Comparison of ENCODE assay signal across 8 mouse cellular contexts in the genomic region with DNA sequence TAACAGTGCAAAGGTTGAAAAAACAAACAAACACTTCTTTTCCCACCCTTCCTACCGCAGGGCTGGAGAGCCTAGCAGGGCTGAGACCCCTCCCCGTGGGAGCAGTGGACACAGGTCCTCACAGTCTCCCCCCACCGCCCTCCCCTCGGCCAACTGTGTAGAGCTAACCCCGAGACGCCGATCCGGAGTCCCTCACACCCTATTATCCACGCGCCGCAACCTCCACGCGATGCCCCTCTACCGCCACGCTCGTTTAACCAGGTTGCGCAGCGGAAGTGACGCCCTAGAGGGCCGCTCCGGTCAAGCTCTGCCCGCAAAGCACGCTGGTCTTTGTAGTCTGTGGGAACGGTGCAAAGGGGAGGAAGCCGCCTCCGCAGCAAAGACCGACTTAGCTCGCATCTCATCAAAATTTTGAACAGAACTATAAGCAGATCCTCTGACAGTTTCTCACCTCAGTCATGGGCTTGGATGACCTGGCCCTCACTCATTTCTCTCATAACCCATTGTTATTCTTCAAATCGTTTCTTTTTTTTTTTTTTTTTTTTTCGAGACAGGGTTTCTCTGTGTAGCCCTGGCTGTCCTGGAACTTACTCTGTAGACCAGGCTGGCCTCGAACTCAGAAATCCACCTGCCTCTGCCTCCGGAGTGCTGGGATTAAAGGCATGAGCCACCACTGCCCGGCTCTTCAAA. TPM values are rescaled to one million over a fixed set of nuclear protein-coding genes. Genes with fewer than 3 reads are reported as not detected.
DNase-seq lines count a peak whose midpoint lies in the region; ATAC-seq and TF ChIP-seq lines count a peak whose summit lies in the region.

A gene (minus strand): TSS at position 290 of the 690 bp plus-strand sequence.

- peak within 1 kb of the TSS; percentile 67 for H3K4me2 ChIP-seq in forebrain, embryonic 15.5 days (replicated peaks)

- H3K27ac ChIP-seq in forebrain, embryonic 15.5 days (replicated peaks): no peak within 1 kb of the TSS

- peak; percentile 93 for DNase-seq in ES-CJ7 (ENCODE audit: low read depth, low spot score)
- peak; percentile 80 for DNase-seq in cerebellum, adult 11 months
- peak; percentile 69 for DNase-seq in heart, postnatal 25 days (ENCODE audit: low spot score)
- peak; percentile 80 to 90 for DNase-seq in layer of hippocampus, adult 18-20 months (ENCODE audit: low spot score in 2 of 2)
- peak; percentile 82 for DNase-seq in lung, adult 2 months
- DNase-seq in thymus, adult 18-20 months: peak; percentile 70 to 79

- 6% methylated on average over 33 of the region's 33 CpGs for whole genome bisulfite sequencing in forebrain, embryonic 15.5 days
- WGBS in lung, adult 2 months: 4% methylated on average over 33 of the region's 33 CpGs

- no peak for TF ChIP-seq CTCF in lung, adult 2 months (IDR thresholded peaks at IDR 0.05; ENCODE audit: insufficient read depth, low read length)

- H3K9me3 ChIP-seq in forebrain, embryonic 15.5 days: no peaks in the 10 kb centered on the region

- peak within 1 kb of the TSS; percentile 68 for H3K9ac ChIP-seq in forebrain, embryonic 15.5 days (replicated peaks)

- peak within 1 kb of the TSS; percentile 60 for H3K4me3 ChIP-seq in forebrain, embryonic 15.5 days
- H3K4me3 ChIP-seq in lung, adult 2 months (replicated peaks; ENCODE audit: extremely low read depth, low read depth, low read length): peak within 1 kb of the TSS; percentile 96

- TF ChIP-seq POLR2A in lung, adult 2 months (IDR thresholded peaks at IDR 0.05; ENCODE audit: borderline replicate concordance, extremely low read depth, low read depth, low read length): peak; percentile 73; the same call in 1 of the 2 replicates

- peaks cover 11% of the 10 kb centered on the region for H3K4me1 ChIP-seq in forebrain, embryonic 15.5 days
- H3K4me1 ChIP-seq in lung, adult 2 months (ENCODE audit: control insufficient read depth, insufficient read depth, low read length): no peaks in the 10 kb centered on the region

- intact Hi-C loops in heart, postnatal 25 days (cut with DNase I): loop anchor here (5.0 kb wide), 1 partner anchor 50 kb away; a partner anchor contains a TSS

- H3K27me3 ChIP-seq in forebrain, embryonic 15.5 days: no peaks in the 10 kb centered on the region

- peaks cover 51% of the 10 kb centered on the region for H3K36me3 ChIP-seq in forebrain, embryonic 15.5 days

- ATAC-seq in forebrain, embryonic 15.5 days (replicated peaks): peak; percentile 97
- peak; percentile 98 for ATAC-seq in neutrophil, adult 5-6 weeks (ENCODE audit: extremely low read depth, insufficient number of reproducible peaks, low FRiP score, poor library complexity, severe bottlenecking)

RNA-seq across cellular contexts. Expression of the gene that starts here (rescaled TPM):
- polyA plus RNA-seq in forebrain, embryonic 15.5 days (2015; fragmentation: Nextera tagmentation; extraction: Ambion mirVana): 9.3 and 9.8 TPM in 2 replicates
- total RNA-seq in heart, postnatal 25 days (2021): 1 to 10 TPM; 1.5 to 2.4 TPM
- 1 to 10 TPM; 5.7 to 6.2 TPM for total RNA-seq in layer of hippocampus, adult 18-20 months (2021)
- 2.5 and 2.7 TPM in 2 replicates for polyA plus RNA-seq in lung, adult 2 months (2012; rRNA removed)
- 4.9 and 8.3 TPM in 2 replicates for total RNA-seq in neutrophil, adult 5-6 weeks (2017)
